Mouse (Mus musculus) gastrocnemius, postnatal 25 days (tissue): ENCODE data around the gene Ranbp1. TPM values are rescaled to one million over a fixed set of nuclear protein-coding genes. Genes with fewer than 3 reads are reported as not detected.

Source experiments
- DNase-seq: peaks from one replicate; pipeline ENCODE4 v3.0.0; 2022
- total RNA-seq, 2 experiments: library from RNA; stranded (reverse); gene quantifications; 1 replicate in 1 of 2; 2 replicates in 1 of 2; pipeline ENCODE4 v1.2.3; 2021

Ranbp1 gene
- total RNA-seq, 2 experiments from 2014 or later: 21.6 to 24.7 TPM

- peak; percentile 83 for DNase-seq
These were observed 13.7 kb downstream of the Ranbp1 start, which contains the start of gene Zdhhc8 for GRCm38 (mm10) chr16:18234671-18235388. Zdhhc8 (minus strand) TSS chr16:18235136.

- DNase-seq: no peak
These were observed 14.4 kb downstream of the Ranbp1 start for GRCm38 (mm10) chr16:18233919-18234670.

GRCm38 (mm10) chr16:18233451-18233850 lies 15.1 kb downstream of the Ranbp1 start:
- no peak for DNase-seq

- DNase-seq: no peak
These were observed 17.1 kb downstream of the Ranbp1 start for GRCm38 (mm10) chr16:18231451-18231850.

GRCm38 (mm10) chr16:18231047-18231446 lies 17.5 kb downstream of the Ranbp1 start:
- DNase-seq: no peak

GRCm38 (mm10) chr16:18230617-18231016 lies 17.9 kb downstream of the Ranbp1 start:
- no peak for DNase-seq

GRCm38 (mm10) chr16:18229622-18230021 lies 18.9 kb downstream of the Ranbp1 start:
- peak; percentile 59 for DNase-seq

- DNase-seq: no peak
These were observed 19.7 kb downstream of the Ranbp1 start for GRCm38 (mm10) chr16:18228856-18229255.

GRCm38 (mm10) chr16:18227897-18228422 lies 20.6 kb downstream of the Ranbp1 start:
- no peak for DNase-seq

- no peak for DNase-seq
These were observed 21.3 kb downstream of the Ranbp1 start for GRCm38 (mm10) chr16:18227187-18227586.

- peak; percentile 66 for DNase-seq
These were observed 26.3 kb downstream of the Ranbp1 start for GRCm38 (mm10) chr16:18222188-18222587.

GRCm38 (mm10) chr16:18221543-18221898 lies 27.0 kb downstream of the Ranbp1 start:
- DNase-seq: no peak

GRCm38 (mm10) chr16:18220856-18221542 lies 27.5 kb downstream of the Ranbp1 start:
- DNase-seq: no peak

- no peak for DNase-seq
These were observed 28.5 kb downstream of the Ranbp1 start for GRCm38 (mm10) chr16:18220001-18220400.

GRCm38 (mm10) chr16:18218580-18218996 lies 29.9 kb downstream of the Ranbp1 start:
- DNase-seq: no peak

- no peak for DNase-seq
These were observed 31.0 kb downstream of the Ranbp1 start, which contains the start of gene Ccdc188 for GRCm38 (mm10) chr16:18217579-18217978. Ccdc188 (plus strand) TSS chr16:18217879.

- no peak for DNase-seq
These were observed 33.7 kb downstream of the Ranbp1 start for GRCm38 (mm10) chr16:18214858-18215257.

- no peak for DNase-seq
These were observed 34.8 kb downstream of the Ranbp1 start for GRCm38 (mm10) chr16:18213689-18214088.

- peak; percentile 63 for DNase-seq
These were observed 36.9 kb downstream of the Ranbp1 start for GRCm38 (mm10) chr16:18211417-18212171.

- DNase-seq: no peak
These were observed 37.7 kb downstream of the Ranbp1 start for GRCm38 (mm10) chr16:18210701-18211416.
